Mouse (Mus musculus): Measurements from ENCODE around the gene Kcnab3.
A peak's percentile ranks its signal among the peaks of the same experiment; 100 is the strongest.
"Not testable (repeated sequence)": the region's sequence is repeated elsewhere in the genome, so short reads cannot be mapped to it uniquely, and the experiment has no call there.

Gene Kcnab3

DNA sequence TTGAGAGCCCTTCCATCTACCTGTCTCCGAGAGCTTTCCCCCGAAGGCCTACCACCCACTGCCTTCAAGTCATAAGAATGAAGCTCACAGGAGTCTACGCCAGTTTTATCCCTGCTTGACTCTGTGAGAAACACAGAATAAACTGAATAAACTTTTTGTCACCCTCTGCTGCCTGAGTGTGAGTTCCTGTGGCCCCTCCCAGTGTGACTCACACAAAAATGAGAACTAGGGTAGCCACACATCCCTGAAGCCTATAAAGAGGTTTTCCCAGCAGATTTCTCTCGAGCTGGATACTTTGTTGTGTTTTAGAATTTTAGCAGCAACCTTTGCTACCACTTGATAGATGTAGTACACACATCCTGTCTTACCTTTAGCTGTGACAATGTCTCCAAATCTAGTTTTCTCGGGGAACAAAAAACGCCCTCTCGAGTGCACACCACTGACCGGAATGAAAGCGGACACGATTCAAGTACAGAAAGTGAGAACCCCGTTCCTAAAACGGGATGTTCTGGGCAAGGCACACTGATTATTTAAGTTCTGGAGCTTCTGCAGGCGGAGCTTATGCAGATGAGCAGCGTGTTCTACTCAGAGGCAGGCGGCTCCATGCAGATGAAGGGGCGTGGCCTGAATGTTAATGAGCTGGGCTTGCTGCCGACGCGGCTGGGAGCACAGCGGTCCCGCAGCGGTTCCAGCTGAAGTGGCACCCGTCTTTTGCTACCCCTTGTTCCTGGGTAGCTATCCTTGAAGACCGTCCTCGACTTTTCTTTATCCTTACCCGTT, at the start of gene Kcnab3:
Gene Kcnab3 (plus strand): TSS at position 631 of the 780 bp plus-strand sequence.
- peak; percentile 72 for DNase-seq (ENCODE audit: extremely low read depth, insufficient read length, low spot score)

DNA sequence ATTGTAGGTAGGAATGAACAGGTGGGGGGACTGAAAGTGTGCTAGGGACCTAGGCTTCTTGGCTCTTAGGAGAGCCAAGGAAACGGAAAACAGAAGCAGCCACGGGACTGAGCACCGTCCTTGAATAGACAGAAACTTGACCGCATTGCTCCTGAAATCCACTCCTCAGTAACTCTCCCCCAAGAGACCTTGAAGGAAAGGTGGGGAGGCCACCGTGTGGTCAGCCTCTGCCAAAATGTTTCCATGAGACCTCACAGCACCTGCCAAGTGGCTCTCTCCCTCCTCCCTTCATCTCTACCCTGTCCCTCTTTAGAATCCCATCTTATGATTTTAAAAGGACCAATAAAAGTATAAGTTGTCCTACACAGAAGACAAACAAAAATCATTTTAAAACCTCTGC, 48.8 kb upstream of the Kcnab3 start:
- no peak for DNase-seq (ENCODE audit: extremely low read depth, insufficient read length, low spot score)

DNA sequence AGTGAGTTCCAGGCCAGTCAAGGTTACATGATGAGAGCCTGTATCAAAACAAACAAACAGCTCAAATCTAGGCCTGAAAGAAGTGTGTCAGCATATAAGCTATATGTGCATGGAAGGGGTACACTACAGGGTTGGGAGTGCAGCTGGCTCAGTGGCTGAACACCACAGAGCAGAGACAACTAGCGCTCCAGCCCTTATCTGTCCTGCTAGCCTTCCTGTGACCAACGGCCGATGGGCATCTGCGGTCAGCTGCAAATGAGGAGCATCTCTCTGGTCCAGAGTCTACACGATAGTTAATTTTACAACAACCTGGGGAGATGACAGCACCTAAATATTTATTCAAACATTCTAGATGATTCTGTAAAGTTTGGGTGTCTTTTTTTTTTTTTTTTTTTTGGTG, 34.9 kb upstream of the Kcnab3 start:
- no peak for DNase-seq (ENCODE audit: extremely low read depth, insufficient read length, low spot score)

- no peak for DNase-seq (ENCODE audit: extremely low read depth, insufficient read length, low spot score)
These were observed 30.8 kb upstream of the Kcnab3 start for GRCm38 (mm10) chr11:69295286-69295685.

- DNase-seq (ENCODE audit: extremely low read depth, insufficient read length, low spot score): no peak
These were observed 28.3 kb upstream of the Kcnab3 start for GRCm38 (mm10) chr11:69297799-69298198.

DNA sequence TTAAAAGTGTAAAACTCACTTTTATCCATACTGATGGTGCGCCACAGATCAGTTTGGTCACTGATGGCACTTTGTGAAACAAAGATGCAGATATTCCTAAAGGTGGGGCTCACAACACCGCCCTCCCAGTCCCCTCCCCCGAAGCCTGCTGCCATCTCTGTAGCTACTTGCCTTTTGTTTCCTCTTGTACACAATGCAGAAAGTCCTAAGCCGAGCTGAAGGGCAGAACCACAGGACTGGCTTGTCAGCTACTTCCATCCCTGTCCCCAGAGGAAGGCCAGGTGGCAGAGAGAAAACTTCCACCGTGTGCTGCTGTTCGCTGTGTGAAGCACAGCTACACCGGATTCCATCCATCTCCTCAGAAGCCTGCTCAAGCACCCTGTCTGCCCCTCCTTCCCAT, 27.8 kb upstream of the Kcnab3 start:
- DNase-seq (ENCODE audit: extremely low read depth, insufficient read length, low spot score): no peak

DNA sequence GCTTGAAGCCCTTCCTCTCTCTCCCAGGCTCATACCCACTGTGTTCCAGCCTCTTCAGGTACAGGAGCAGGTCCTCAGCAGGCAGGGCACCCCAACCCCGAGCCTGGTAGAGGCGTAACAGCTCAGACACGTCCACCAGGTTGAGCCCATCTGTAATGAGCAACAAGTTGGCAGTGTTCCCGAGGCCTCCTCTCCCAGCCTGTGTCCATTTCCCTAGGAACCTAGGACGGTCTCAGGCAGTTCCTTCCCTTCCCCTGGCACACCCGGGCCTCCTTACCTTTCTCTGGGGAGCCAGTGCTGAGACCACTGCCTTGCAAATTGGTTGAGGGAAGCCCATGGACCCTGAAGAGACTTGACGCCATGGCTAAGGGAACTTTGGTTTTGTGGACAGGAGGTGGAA, 23.2 kb upstream of the Kcnab3 start:
- DNase-seq (ENCODE audit: extremely low read depth, insufficient read length, low spot score): no peak

GRCm38 (mm10) chr11:69305291-69305690, 20.8 kb upstream of the Kcnab3 start:
- no peak for DNase-seq (ENCODE audit: extremely low read depth, insufficient read length, low spot score)

- no peak for DNase-seq (ENCODE audit: extremely low read depth, insufficient read length, low spot score)
These were observed 20.0 kb upstream of the Kcnab3 start for GRCm38 (mm10) chr11:69306039-69306438.

GRCm38 (mm10) chr11:69311266-69311665, 14.8 kb upstream of the Kcnab3 start:
- no peak for DNase-seq (ENCODE audit: extremely low read depth, insufficient read length, low spot score)

DNA sequence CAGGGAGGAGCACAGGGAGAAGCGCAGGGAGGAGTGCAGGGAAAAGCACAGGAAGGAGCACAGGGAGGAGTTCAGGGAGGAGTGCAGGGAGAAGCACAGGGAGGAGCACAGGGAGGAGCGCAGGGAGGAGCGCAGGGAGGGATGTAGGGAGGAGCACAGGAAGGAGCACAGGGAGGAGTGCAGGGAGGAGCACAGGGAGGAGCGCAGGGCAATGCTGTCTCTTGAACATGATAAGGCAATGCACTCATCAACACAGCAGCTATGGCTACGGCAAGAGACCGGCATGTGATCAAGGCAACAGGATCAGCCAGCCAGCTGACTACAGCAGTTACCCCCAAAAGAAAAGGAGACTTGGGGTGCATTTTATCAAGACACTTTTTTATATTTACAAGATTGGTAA, 9.7 kb upstream of the Kcnab3 start:
- no peak for DNase-seq (ENCODE audit: extremely low read depth, insufficient read length, low spot score)

GRCm38 (mm10) chr11:69318000-69318399, 8.1 kb upstream of the Kcnab3 start:
- not testable (repeated sequence) for DNase-seq (ENCODE audit: extremely low read depth, insufficient read length, low spot score)

GRCm38 (mm10) chr11:69321580-69321979, 4.5 kb upstream of the Kcnab3 start:
- DNase-seq (ENCODE audit: extremely low read depth, insufficient read length, low spot score): no peak

DNA sequence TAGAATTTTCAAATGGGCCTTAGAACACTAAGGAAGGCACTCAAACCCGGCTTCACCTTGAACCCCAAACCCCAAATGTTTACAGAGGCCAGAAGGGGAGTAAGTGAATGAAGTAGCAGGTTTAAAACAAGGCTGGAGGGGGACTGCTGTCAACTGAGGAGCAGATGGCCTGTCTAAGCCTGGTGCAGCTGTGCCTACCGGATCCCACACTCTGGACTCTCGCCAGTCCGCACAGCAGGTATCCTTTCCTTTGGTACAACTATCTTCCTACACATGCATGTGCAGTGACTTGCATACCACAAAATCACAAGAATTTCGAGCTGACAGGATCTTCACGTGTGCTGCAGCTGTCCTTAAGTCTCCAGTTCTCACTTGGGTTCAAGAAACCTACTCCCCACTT, 4.0 kb upstream of the Kcnab3 start:
- DNase-seq (ENCODE audit: extremely low read depth, insufficient read length, low spot score): no peak

DNA sequence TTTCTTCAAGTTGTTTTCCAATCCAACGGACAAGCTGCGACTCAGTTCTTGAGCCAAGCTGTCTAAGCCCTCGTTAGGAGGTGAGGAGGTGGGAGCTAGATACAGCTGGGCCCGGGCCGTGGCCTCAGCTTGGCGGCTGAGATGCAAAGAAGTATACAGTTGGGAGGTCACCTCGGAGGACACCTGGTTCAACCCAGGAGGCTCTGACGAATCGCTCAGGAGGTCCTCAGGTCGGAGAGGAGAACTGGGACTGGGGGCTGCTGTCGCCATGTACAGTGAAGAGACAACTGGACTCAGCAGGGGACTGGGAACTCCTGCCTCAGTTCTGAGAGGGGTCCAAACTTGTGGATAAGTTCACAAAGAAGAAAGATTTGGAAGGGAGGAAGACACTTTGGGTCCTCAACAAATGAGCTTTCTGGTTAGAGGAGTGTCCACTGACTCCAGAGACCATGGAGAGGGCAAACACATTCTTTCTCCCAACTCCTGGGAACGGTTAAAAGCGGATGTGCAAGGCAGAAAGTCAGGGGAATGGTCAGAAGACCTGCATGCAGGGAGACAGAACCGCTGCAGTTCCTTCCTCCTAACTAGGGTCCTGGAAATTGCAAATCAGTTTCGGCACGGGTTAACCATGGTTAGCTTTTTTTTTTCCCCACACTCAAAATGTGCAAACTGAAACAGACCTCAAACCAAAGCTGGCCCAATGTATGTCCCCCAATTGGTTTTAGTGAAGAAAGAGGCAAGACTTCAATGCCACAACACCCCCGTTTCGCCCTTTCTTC, 3.2 kb upstream of the Kcnab3 start:
- no peak for DNase-seq (ENCODE audit: extremely low read depth, insufficient read length, low spot score)

- peak; percentile 100 for DNase-seq (ENCODE audit: extremely low read depth, insufficient read length, low spot score)
These were observed 2.4 kb upstream of the Kcnab3 start, which contains the start of the genes Cntrob and Trappc1 for GRCm38 (mm10) chr11:69323667-69324111. Cntrob (minus strand) TSS chr11:69323775. Trappc1 (plus strand) TSS chr11:69323980.

- DNase-seq (ENCODE audit: extremely low read depth, insufficient read length, low spot score): no peak
These were observed 1.3 kb upstream of the Kcnab3 start for GRCm38 (mm10) chr11:69324749-69325148.

- DNase-seq (ENCODE audit: extremely low read depth, insufficient read length, low spot score): no peak
These were observed 524 bp downstream of the Kcnab3 start for GRCm38 (mm10) chr11:69326408-69327156.

GRCm38 (mm10) chr11:69327157-69327442, 1.0 kb downstream of the Kcnab3 start:
- no peak for DNase-seq (ENCODE audit: extremely low read depth, insufficient read length, low spot score)

- no peak for DNase-seq (ENCODE audit: extremely low read depth, insufficient read length, low spot score)
These were observed 1.6 kb downstream of the Kcnab3 start for GRCm38 (mm10) chr11:69327648-69328047.

GRCm38 (mm10) chr11:69328517-69328916, 2.5 kb downstream of the Kcnab3 start:
- DNase-seq (ENCODE audit: extremely low read depth, insufficient read length, low spot score): no peak

Measured in 3134 (cell line).